Mouse (Mus musculus): ENCODE data around the gene Tatdn3.

- no peak for TF ChIP-seq POLR2A (IDR thresholded peaks at IDR 0.05; ENCODE audit: borderline replicate concordance, low read depth, low read length)
- no peak for TF ChIP-seq CTCF (IDR thresholded peaks at IDR 0.05; ENCODE audit: low read depth, low read length)
Measured at GRCm38 (mm10) chr1:191008707-191009106, 54.0 kb downstream of the Tatdn3 start.

All from bone marrow macrophage, adult 2 months (primary cell).